Mouse (Mus musculus) embryonic facial prominence, embryonic 13.5 days (tissue): Measurements from ENCODE around the gene Sprtn. TPM values are rescaled to one million over a fixed set of nuclear protein-coding genes. Genes with fewer than 3 reads are reported as not detected.

Experiments
- ATAC-seq: fragments of 200-750 bp; cut with Nextera tagmentation; 2 replicates; pipeline ENCODE4 v1.8.0; 2017; ENCODE audit warnings: low read depth; ENCODE audit not compliant: insufficient number of reproducible peaks, insufficient read depth, low FRiP score, low TSS enrichment
- H3K27ac ChIP-seq: fragments of 300-500 bp; sonication (generic); 2 replicates; pipeline ENCODE4 v1.5.1; 2015; ENCODE audit warnings: moderate library complexity, mild to moderate bottlenecking, inconsistent platforms
- H3K27me3 ChIP-seq: fragments of 300-500 bp; sonication (generic); 2 replicates; pipeline ENCODE4 v1.6.1; 2015; ENCODE audit warnings: mild to moderate bottlenecking, inconsistent platforms
- H3K36me3 ChIP-seq: fragments of 300-500 bp; sonication (generic); 2 replicates; pipeline ENCODE4 v1.6.1; 2015; ENCODE audit warnings: mild to moderate bottlenecking, inconsistent platforms
- H3K4me1 ChIP-seq: fragments of 300-500 bp; sonication (generic); 2 replicates; pipeline ENCODE4 v1.6.1; 2015; ENCODE audit warnings: inconsistent platforms
- H3K4me2 ChIP-seq: fragments of 300-500 bp; sonication (generic); 2 replicates; pipeline ENCODE4 v1.6.1; 2015; ENCODE audit warnings: moderate library complexity, mild to moderate bottlenecking, inconsistent platforms
- H3K4me3 ChIP-seq: fragments of 300-500 bp; sonication (generic); 2 replicates; pipeline ENCODE4 v1.5.1; 2015; ENCODE audit warnings: mild to moderate bottlenecking, inconsistent platforms
- H3K9ac ChIP-seq: fragments of 300-500 bp; sonication (generic); 2 replicates; pipeline ENCODE4 v1.6.1; 2015; ENCODE audit warnings: mild to moderate bottlenecking, inconsistent platforms
- H3K9me3 ChIP-seq: fragments of 300-500 bp; sonication (generic); 2 replicates; pipeline ENCODE4 v1.6.1; 2016; ENCODE audit warnings: inconsistent platforms
- WGBS: fragments of 180-500 bp; shearing (Covaris S2); methylation state at CpG from one replicate; pipeline ENCODE4 v1.1.7; 2015; ENCODE audit warnings: mixed read lengths; 5-methylcytosine and 5-hydroxymethylcytosine counted together
- polyA plus RNA-seq: library from polyadenylated mRNA; unstranded; fragments of >200 nt; fragmentation: Nextera tagmentation; extraction: Ambion mirVana; gene quantifications from 2 replicates; pipeline ENCODE4 v1.2.1, GENCODE M21; 2015

The Sprtn gene
- polyA plus RNA-seq, 1 experiment from 2014 or later: 10.4 TPM

DNA sequence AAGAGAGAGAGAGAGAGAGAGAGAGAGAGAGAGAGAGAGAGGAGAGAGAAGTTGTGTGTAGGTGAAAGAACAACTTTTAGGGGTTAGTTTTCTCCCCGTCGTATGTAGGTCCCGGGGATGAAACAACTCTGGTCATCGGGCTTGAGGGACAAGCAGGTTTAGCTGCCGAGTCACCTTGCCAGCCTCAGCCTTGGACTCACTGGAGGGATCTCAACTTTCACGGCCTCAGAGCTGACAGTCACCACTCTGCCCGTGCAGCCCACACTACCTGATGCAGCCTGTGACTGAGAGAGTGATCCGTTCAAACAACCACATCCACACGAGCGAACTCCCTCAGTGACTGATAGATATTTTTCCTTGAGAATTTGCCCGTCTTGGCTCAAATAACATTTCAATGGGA, 31.3 kb downstream of the Sprtn start:
- no peak overlapping the region for H3K4me2 ChIP-seq
- H3K36me3 ChIP-seq: peaks cover 17% of the 10 kb centered on the region; the same call in 1 of the 2 replicates
- no peaks in the 10 kb centered on the region for H3K9me3 ChIP-seq
- H3K4me1 ChIP-seq: 0 out of 2 replicates have a peak, but pooled peaks cover 6% of the 10 kb centered on the region
- no peaks in the 10 kb centered on the region for H3K27me3 ChIP-seq
- no peak overlapping the region for H3K9ac ChIP-seq
- no peak overlapping the region for H3K4me3 ChIP-seq
- no peak for ATAC-seq
- H3K27ac ChIP-seq: no peak overlapping the region
- WGBS: 76% methylated on average over 11 of the region's 11 CpGs

- Histone ChIP-seq H3K27me3 (no peaks in the 10 kb centered on the region), H3K4me2 (no peak overlapping the region), H3K4me3 (no peak overlapping the region), H3K9ac (no peak overlapping the region), H3K27ac (no peak overlapping the region), H3K9me3 (no peaks in the 10 kb centered on the region), H3K4me1 (0 out of 2 replicates have a peak, but pooled peaks cover 6% of the 10 kb centered on the region), H3K36me3 (peaks cover 17% of the 10 kb centered on the region; the same call in 1 of the 2 replicates)
- WGBS: 91% methylated on average over 13 of the region's 13 CpGs
- no peak for ATAC-seq
These were observed 32.4 kb downstream of the Sprtn start for GRCm38 (mm10) chr8:124930086-124930485.

- 81% methylated on average over 4 of the region's 4 CpGs for WGBS
- Histone ChIP-seq H3K27me3 (no peaks in the 10 kb centered on the region), H3K27ac (no peak overlapping the region), H3K9me3 (no peaks in the 10 kb centered on the region), H3K36me3 (peaks cover 12% of the 10 kb centered on the region; the same call in 1 of the 2 replicates), H3K4me2 (no peak overlapping the region), H3K4me1 (0 out of 2 replicates have a peak, but pooled peaks cover 6% of the 10 kb centered on the region), H3K4me3 (no peak overlapping the region), H3K9ac (no peak overlapping the region)
- ATAC-seq: no peak
These were observed 33.0 kb downstream of the Sprtn start for GRCm38 (mm10) chr8:124930649-124931048.

GRCm38 (mm10) chr8:124932435-124932834, 34.7 kb downstream of the Sprtn start:
- WGBS: 80% methylated on average over 3 of the region's 3 CpGs
- H3K9me3 ChIP-seq: no peaks in the 10 kb centered on the region

DNA sequence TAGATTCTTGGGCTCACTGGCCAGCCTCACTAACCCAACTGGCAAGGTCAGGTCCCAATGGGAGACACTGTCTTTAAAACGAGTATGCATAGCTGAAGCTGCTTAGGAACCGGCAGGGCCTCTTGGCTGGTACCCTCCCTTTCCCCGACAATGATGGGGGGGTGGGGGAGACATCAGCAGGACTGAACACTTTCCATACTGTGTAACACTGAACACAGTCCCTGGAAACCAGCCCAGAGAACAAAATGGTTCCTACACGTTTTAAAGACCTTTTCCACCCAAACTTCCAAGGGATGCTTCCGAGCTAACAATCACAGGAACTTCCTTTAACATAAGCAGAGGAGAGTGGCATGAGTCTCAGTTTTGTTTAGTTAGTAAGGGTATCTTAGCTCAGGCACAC, 37.4 kb downstream of the Sprtn start:
- H3K27ac ChIP-seq: no peak overlapping the region
- 87% methylated on average over 5 of the region's 5 CpGs for WGBS
- ATAC-seq: no peak
- no peak overlapping the region for H3K4me2 ChIP-seq
- no peak overlapping the region for H3K9ac ChIP-seq
- H3K4me1 ChIP-seq: no peaks in the 10 kb centered on the region
- no peak overlapping the region for H3K4me3 ChIP-seq
- peaks cover 27% of the 10 kb centered on the region for H3K36me3 ChIP-seq
- H3K27me3 ChIP-seq: no peaks in the 10 kb centered on the region
- no peaks in the 10 kb centered on the region for H3K9me3 ChIP-seq

More at GRCm38 (mm10) chr8:124932435-124932834, 34.7 kb downstream of the Sprtn start:
- Histone ChIP-seq H3K4me3 (no peak overlapping the region), H3K27me3 (no peaks in the 10 kb centered on the region), H3K9ac (no peak overlapping the region), H3K36me3 (peaks cover 14% of the 10 kb centered on the region; the same call in 1 of the 2 replicates), H3K27ac (no peak overlapping the region), H3K4me2 (no peak overlapping the region), H3K4me1 (0 out of 2 replicates have a peak, but pooled peaks cover 6% of the 10 kb centered on the region)
- ATAC-seq: no peak

- Histone ChIP-seq H3K9ac (no peak overlapping the region), H3K4me2 (no peak overlapping the region), H3K4me1 (no peaks in the 10 kb centered on the region), H3K27me3 (no peaks in the 10 kb centered on the region), H3K27ac (no peak overlapping the region), H3K9me3 (no peaks in the 10 kb centered on the region), H3K36me3 (peaks cover 38% of the 10 kb centered on the region), H3K4me3 (no peak overlapping the region)
- 98% methylated on average over 10 of the region's 10 CpGs for WGBS
- no peak for ATAC-seq
These were observed 39.0 kb downstream of the Sprtn start for GRCm38 (mm10) chr8:124936699-124937098.

DNA sequence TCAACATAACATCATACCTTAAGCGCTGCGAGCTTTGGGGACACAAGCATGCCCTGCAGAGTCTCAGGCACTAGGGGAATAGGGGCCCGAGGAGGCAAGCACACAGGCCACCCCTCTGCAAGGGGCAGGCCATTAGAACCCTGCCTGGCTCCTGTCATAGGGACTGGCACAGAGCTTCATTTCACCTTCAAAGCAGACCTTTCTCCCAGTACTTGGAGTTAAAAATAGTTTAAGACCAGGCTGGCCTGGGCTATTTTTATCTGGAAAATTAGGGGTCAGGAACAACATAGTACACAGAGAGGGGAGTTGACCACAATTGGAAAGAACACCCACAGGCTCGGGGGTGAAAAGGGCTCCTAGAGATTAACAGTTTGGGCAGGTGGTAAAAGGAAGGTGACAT, 39.6 kb downstream of the Sprtn start:
- Histone ChIP-seq H3K36me3 (peaks cover 40% of the 10 kb centered on the region), H3K4me1 (no peaks in the 10 kb centered on the region), H3K4me3 (no peak overlapping the region), H3K9me3 (no peaks in the 10 kb centered on the region), H3K4me2 (no peak overlapping the region), H3K27ac (no peak overlapping the region), H3K27me3 (no peaks in the 10 kb centered on the region), H3K9ac (no peak overlapping the region)
- 87% methylated on average over 4 of the region's 4 CpGs for WGBS
- no peak for ATAC-seq

DNA sequence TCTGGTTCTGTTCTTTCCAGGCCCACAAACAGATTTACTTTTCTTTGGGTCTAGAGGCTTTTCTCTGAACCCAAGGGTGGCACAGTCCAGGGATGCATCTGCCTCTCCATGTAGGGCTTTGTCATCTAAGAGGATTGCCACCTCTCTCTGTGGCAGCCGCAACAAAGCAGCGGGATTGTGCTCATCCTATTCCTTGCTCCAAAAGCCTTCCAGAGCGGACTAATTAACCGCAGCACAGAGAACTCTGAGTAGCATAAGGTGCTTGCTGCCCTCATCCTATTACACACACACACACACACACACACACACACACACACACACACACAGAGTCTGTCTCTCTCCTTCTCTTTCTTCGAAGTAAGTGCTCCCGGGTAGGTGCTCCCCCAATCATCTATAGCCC, 46.1 kb downstream of the Sprtn start:
- no peaks in the 10 kb centered on the region for H3K9me3 ChIP-seq
- H3K4me3 ChIP-seq: no peak overlapping the region
- H3K4me1 ChIP-seq: peaks cover 33% of the 10 kb centered on the region
- H3K27ac ChIP-seq: no peak overlapping the region
- no peak overlapping the region for H3K4me2 ChIP-seq
- ATAC-seq: no peak
- 89% methylated on average over 6 of the region's 6 CpGs for WGBS
- H3K36me3 ChIP-seq: peaks cover 26% of the 10 kb centered on the region
- no peaks in the 10 kb centered on the region for H3K27me3 ChIP-seq
- no peak overlapping the region for H3K9ac ChIP-seq

DNA sequence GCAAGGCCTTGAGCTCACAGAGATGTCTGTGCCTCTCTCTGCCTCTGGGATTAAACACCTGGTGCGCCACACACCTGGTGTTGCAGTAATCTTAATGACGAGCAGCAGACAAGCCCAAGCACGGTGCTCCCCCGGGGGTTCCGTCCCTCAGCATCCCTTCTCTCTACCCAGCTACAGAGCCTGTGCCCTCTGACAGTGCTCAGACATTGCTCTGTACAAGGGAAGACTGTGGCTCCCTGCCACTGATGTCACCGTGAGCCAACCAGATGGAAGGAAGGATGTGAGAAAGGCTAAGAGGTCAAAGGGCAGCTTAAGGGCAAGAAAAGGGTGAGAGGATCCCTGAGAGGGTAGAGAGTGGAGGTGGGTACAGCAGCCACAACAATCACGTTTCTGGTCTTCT, 46.7 kb downstream of the Sprtn start:
- Histone ChIP-seq H3K9ac (no peak overlapping the region), H3K36me3 (peaks cover 20% of the 10 kb centered on the region), H3K9me3 (no peaks in the 10 kb centered on the region), H3K27me3 (no peaks in the 10 kb centered on the region), H3K4me1 (peaks cover 33% of the 10 kb centered on the region), H3K4me2 (no peak overlapping the region), H3K4me3 (no peak overlapping the region), H3K27ac (no peak overlapping the region)
- WGBS: 46% methylated on average over 7 of the region's 7 CpGs
- no peak for ATAC-seq

GRCm38 (mm10) chr8:124947865-124948732, 50.4 kb downstream of the Sprtn start:
- peak overlapping the region; percentile 93 for H3K9ac ChIP-seq
- peak overlapping the region; percentile 89 for H3K4me3 ChIP-seq
- H3K4me1 ChIP-seq: peaks cover 47% of the 10 kb centered on the region
- ATAC-seq: no peak
- under 1% methylated on average over 67 of the region's 67 CpGs for WGBS
- H3K27ac ChIP-seq: peak overlapping the region; percentile 94
- peak overlapping the region; percentile 89 for H3K4me2 ChIP-seq
- H3K36me3 ChIP-seq: no peaks in the 10 kb centered on the region
- no peaks in the 10 kb centered on the region for H3K27me3 ChIP-seq
- H3K9me3 ChIP-seq: no peaks in the 10 kb centered on the region

DNA sequence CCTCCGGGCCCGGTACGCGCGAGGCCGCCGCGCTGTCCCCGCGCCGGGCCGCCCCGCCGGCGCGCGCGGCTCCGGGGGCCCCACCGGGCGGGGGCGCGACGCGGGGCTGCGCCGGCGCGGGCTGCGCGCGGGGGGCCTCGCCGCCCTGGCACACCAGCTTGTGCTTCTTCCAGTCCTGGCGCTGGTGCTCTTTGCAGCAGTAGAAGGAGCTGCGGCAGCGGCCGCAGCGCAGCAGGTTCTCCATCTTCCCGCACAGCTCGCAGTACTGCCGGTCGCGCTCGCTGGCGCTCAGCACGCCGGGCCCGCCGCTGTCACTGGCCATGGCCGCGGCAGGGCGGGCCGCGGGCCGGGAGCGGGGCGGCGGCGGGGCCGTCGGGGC, 51.0 kb downstream of the Sprtn start:
- H3K36me3 ChIP-seq: no peaks in the 10 kb centered on the region
- WGBS: 0% methylated on average over 32 of the region's 62 CpGs
- H3K4me2 ChIP-seq: peak overlapping the region; percentile 89
- peak overlapping the region; percentile 94 for H3K27ac ChIP-seq
- H3K27me3 ChIP-seq: no peaks in the 10 kb centered on the region
- H3K9me3 ChIP-seq: no peaks in the 10 kb centered on the region
- H3K4me3 ChIP-seq: peak overlapping the region; percentile 89
- peak overlapping the region; percentile 93 for H3K9ac ChIP-seq
- ATAC-seq: 0 out of 2 replicates have a peak, but pooled peaks have one; percentile 28
- H3K4me1 ChIP-seq: peaks cover 46% of the 10 kb centered on the region
